Mouse (Mus musculus): Measurements from ENCODE around the gene Aqp6.

GRCm38 (mm10) chr15:99584407-99585202, 16.6 kb upstream of the Aqp6 start:
- TF ChIP-seq POLR2A (IDR thresholded peaks at IDR 0.05; ENCODE audit: low read depth, low read length), result no peak
- no peak for TF ChIP-seq CTCF (IDR thresholded peaks at IDR 0.05; ENCODE audit: borderline replicate concordance, insufficient read depth, low read length)
